Mouse (Mus musculus) liver, adult (tissue): ENCODE measurements around the gene Gm20481.

Source experiments
- GATA4 ChIP-seq: IDR thresholded peaks from 2 replicates; pipeline ENCODE4 v1.6.1; 2014; ENCODE audit warnings: mild to moderate bottlenecking, low read length; ENCODE audit not compliant: insufficient replicate concordance

Gm20481 gene

GRCm38 (mm10) chr17:34946486-34947140 is 23.1 kb upstream of the Gm20481 start:
- TF ChIP-seq GATA4: no peak

GRCm38 (mm10) chr17:34947606-34948005 is 22.1 kb upstream of the Gm20481 start:
- TF ChIP-seq GATA4: no peak

DNA sequence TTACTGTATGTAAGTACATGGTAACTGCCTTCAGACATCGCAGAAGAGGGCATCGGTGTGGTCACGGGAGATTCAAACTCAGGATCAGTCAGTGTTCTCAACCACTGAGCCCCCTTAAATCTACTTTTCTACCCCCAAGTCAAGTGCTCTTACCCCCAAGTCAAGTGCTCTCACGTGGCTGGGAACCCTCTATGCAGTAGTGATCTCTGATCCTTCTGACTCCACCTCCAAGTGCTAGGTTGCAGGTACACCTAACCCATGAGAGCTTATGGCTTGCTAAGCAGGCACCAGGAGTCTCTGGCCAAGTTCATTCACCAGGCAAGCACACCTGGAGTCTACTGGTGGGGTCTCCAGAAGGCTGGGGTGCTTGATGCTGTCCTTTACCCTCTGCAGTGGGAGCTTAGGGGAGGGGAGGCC is 20.2 kb upstream of the Gm20481 start:
- TF ChIP-seq GATA4: no peak

- TF ChIP-seq GATA4: no peak
Observed at GRCm38 (mm10) chr17:34950514-34951455, 18.9 kb upstream of the Gm20481 start.

- TF ChIP-seq GATA4: no peak
Observed at GRCm38 (mm10) chr17:34951636-34952377, 17.9 kb upstream of the Gm20481 start.

DNA sequence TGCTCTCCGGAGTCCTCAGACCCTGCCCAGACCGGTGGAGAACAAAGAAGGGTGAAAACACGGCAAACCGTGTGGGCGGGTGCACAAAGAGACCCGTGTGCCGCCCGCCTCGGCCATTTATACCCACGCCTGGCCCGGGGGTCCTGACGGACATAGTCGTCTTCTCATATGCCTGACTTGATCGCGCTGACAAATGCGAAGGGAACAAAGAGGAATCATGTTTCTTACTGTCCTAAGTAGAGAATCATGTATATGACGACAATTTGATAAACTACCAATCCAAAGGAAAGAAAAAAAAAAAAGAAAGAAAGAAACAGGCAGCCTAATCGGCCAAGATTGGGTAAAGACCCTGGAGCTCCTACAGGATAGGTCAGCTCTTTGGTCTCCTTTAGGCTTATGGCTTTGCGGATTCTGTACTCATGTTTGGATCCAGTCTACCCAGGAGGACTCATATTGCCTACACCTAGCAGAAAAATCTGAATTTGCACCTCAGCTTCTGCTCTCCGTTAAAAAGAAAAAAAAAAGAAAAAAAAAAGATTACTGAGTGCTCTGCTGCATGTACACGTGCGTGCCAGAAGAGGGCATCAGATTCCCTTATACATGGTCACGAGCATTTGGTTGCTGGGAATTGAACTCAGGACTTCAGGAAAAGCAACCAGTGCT is 17.2 kb upstream of the Gm20481 start:
- TF ChIP-seq GATA4: peak; percentile 7; the same call in 1 of the 2 replicates

DNA sequence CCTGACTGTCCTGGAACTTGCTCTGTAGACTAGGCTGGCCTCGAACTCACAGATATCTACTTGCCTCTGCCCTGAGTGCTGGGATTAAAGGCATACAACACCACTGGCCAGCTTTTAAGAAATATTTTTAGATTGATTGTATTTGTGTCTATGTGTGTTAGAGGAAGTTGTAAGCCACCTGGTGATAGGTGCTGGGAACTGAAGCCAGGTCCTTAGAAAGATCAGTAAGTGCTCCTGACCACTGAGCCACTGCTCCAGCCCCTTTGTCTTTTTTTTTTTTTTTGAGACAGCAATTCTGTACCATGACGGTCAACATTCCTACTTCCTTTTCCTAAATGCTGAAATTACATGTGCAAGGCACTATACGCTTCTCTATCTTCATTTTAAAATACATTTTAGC is 16.5 kb upstream of the Gm20481 start:
- no peak for TF ChIP-seq GATA4

DNA sequence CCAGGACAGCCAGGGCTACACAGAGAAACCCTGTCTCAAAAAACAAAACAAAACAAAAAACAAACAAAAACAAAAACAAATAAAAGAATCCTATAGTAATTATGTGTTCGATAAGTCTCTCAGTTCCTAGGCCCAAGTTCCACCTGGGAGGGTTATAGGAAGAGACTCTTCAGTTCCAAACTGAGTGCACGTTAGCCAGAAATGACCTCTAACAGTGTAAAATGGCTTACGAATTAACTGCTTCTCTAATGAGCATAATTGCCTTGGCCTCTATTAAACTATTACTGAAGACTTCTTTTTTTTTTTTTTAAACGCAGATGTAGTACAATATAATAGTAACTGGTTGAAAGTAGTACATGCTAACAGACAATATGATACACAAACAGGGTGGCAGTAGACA is 15.8 kb upstream of the Gm20481 start:
- TF ChIP-seq GATA4: no peak

DNA sequence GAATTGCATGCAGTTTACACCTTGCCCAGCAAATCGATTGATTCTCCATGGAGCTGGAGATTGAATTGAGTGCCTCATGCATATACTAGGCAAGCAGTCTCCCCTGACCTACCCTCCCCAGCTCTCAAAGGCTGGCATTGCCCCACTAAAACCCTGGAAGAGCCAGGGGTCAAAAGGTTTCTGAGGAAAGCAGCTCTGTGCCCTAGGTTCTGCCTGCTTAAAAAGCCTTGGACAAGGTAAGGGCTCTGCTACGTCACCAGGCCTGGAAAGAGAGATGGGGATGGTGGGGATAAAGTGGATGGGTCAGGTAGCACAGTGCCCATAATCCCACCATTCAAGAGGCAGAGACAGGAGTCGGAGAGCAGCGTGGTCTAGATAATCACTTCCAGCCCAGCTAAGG is 14.9 kb upstream of the Gm20481 start:
- no peak for TF ChIP-seq GATA4

DNA sequence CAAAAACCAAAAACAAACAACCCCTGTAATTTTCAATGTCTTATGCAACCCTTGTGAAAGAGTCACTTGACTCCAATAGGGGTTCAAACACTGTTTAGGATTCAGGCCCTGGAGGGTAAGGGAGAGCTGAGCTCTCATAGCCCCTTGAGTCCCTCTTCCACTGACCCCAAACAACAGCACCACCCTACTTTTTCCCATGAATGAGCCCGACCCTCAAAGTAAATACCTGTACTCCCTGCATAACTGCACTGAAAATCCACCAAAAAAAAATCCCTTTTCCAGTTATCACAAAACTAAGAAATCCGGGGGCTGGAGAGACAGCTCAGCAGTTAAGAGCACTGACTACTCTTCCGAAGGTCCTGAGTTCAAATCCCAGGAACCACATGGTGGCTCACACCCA is 13.8 kb upstream of the Gm20481 start:
- TF ChIP-seq GATA4: no peak

- TF ChIP-seq GATA4: no peak
Observed at GRCm38 (mm10) chr17:34956340-34956739, 13.4 kb upstream of the Gm20481 start.

GRCm38 (mm10) chr17:34959130-34959778 is 10.5 kb upstream of the Gm20481 start, which contains the start of gene Hspa1b:
TSS of gene Hspa1b (minus strand) at chr17:34959238.
- peak; percentile 21; the same call in 1 of the 2 replicates for TF ChIP-seq GATA4

DNA sequence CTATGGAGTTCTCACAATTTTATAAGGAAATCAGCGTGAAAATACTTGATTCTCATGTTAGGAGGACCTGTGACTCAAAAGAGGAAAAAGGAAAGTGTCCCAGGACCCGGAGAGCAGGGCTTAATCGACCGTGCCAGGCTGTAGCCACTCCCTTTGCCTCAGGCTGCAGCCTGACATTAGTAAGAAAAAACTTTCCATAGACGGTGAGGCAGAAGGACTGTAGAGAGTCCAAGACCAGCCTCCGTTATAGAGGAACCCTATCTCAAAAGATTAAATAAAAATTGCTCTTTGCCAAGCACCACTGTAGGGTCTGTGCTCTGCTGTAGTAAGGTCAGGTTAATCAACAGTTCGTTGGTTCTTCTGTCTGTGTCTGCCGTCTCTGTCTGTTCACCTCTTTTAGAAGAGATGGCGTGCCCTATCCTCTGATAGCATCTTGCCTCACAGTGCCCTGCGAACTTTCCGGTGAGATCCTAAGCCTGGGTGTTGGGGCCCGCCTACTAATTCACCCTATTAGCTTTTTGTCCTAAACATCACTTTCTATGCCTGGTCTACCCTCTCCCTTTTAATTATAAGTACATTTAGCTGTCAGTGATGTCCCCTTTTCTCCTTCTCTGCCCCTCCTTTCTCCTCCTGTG is 9.7 kb upstream of the Gm20481 start:
- no peak for TF ChIP-seq GATA4

DNA sequence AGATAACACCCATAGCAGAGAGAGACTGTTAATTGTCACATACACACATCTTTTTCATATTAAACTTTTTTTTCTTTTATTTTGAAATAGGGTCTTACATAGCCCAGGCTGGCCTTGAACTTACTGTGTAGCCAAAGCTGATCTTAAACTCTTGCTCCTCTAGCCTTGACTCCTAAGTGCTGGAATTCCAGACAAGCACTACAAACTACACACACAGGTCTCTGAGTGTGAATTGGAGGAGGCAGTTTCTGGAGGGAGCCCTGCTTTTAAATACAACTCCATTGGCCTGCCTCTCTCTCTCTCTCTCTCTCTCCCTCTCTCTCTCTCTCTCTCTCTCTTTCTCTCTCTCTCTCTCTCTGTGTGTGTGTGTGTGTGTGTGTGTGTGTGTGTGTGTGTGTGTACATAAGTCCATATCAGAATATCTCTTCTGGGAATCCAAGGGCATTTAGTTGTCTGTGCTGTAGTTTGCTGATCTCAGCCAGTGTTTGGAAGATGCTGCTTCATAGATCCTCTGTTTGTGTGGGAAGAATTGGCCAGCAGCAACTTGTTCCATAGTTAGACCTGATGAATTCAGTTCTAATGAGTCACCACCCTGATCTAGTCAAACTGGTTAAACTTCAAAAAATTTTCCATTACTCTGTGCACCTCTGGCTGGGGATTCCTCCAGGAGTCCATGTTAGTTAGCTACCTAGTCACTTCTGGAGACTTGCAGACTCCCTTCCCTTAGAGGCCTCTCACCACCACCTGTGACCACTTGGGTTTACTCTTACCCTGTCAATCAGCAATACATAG is 8.8 kb upstream of the Gm20481 start:
- TF ChIP-seq GATA4: no peak

- TF ChIP-seq GATA4: no peak
Observed at GRCm38 (mm10) chr17:34962125-34962524, 7.6 kb upstream of the Gm20481 start.
